Mouse (Mus musculus) hindlimb bud, embryonic 11.5 days (tissue): ENCODE data around the gene Wipi1.
A peak's percentile ranks its signal among the peaks of the same experiment; 100 is the strongest.
"Not testable (repeated sequence)": the region's sequence is repeated elsewhere in the genome, so short reads cannot be mapped to it uniquely, and the experiment has no call there.

ENCODE experiments used
- DNase-seq: peaks from one replicate; pipeline ENCODE4 v3.0.0-alpha.2; 2012; ENCODE audit warnings: low read depth, low spot score; ENCODE audit errors: extremely low spot score

Wipi1 gene

DNA sequence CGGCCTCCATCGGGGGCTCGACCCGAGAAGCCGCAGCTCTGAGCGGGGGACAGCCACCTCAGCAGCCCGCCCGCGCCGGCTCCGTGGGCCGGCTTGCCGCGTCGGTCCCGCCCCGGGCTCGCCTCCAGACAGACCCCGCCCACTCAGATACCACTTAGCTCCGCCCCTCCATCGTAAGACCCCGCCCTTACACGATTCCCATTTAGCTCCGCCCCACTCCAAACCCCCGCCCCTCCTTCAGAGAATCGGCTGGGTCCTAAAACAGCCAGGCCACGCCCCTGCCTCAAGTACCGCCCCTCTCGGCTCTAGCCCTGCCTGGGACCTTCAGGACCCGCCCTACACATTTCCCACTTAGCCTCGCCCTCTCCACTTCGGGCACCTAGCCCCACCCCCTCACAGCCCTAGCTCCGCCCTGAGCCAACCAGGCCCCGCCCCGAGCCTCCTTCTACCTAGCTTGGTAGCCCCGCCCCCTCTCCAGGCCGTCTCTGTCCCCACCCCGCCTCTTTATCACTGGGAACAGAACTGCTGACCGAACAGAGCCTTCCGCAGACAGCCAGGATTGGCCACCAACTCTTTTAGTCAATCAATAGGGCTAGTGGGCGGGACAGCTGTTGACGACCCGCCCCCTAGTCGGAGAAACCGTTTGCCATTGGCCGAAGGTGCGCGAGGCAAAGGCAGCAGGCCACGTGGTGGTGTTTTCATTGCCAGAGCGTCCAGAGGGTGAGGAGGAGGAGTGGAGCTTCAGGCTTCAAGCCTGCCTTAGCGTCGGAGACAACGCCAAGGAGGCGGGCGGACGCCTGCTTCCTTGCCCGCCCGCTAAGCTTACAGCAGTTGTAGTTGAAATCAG is at the start of gene Wipi1:
Wipi1 (minus strand) TSS at position 665 of the 847 bp plus-strand sequence.
- DNase-seq: peak; percentile 85

GRCm38 (mm10) chr11:109660526-109660925 is 48.8 kb upstream of the Wipi1 start:
- not testable (repeated sequence) for DNase-seq

DNA sequence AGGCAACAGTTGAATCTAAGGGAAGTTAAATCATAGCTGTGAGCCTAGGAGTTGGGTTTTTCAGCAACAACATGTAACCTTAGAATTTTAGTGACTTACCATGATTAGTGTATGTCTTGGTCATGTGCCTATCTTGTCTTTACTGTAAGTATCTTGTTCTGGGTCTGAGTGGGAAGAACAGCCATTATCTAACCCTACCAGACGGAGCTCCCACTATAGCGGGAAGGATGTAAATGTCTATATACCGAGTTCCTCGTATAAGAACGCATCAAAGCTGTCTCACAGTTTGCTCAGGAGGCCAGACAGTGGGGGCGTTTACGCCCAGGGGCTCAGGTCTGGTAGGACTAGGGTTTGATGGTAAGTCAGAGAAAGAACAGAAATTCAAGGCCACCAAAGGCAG is 44.5 kb upstream of the Wipi1 start:
- no peak for DNase-seq

GRCm38 (mm10) chr11:109654581-109654980 is 42.8 kb upstream of the Wipi1 start:
- no peak for DNase-seq

DNA sequence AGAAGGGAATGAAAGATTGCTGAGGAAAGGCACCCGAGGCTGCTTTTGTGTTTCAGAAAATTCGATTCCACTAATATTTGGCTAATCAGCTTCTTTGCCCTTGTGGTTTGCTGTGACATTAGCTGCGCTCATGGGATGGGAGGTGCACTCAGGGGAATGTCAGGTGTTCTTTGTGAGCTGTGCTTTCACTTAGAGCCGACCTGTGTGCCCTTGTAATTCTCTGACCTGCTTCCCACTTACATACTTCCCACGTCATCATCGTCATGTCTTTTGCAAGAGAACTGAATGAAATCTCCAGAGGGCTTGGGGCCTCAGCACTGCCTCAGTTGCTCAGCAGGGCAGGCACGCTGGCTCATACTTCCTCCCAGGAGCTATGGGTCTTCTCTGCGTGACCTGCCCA is 41.4 kb upstream of the Wipi1 start:
- no peak for DNase-seq

GRCm38 (mm10) chr11:109652505-109652904 is 40.7 kb upstream of the Wipi1 start:
- DNase-seq: no peak

DNA sequence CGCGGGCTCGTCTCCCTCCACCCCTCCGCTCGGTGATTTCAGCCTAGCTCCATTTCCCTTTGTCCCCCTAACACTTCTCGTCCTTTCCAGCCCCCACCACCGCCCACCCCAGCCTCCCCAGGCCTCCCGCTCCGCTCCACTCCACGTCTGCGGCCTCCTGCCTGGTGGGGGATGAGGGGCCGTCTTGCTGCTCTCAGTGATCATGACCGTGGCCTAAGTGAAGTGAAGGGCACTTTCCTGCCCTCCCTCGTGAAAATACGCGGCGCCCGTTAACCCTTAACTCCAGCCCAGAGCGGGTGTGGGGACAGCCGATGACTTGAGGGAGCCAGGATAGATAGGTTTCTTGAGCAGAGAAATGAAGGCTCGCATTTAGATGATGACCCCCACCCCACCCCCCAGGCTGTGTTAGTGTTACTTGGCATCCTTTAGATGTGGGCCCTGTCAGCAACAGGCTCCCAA is 39.8 kb upstream of the Wipi1 start:
- no peak for DNase-seq

GRCm38 (mm10) chr11:109650788-109651565 is 39.2 kb upstream of the Wipi1 start:
- DNase-seq: peak; percentile 70

GRCm38 (mm10) chr11:109649975-109650701 is 38.4 kb upstream of the Wipi1 start:
- no peak for DNase-seq

DNA sequence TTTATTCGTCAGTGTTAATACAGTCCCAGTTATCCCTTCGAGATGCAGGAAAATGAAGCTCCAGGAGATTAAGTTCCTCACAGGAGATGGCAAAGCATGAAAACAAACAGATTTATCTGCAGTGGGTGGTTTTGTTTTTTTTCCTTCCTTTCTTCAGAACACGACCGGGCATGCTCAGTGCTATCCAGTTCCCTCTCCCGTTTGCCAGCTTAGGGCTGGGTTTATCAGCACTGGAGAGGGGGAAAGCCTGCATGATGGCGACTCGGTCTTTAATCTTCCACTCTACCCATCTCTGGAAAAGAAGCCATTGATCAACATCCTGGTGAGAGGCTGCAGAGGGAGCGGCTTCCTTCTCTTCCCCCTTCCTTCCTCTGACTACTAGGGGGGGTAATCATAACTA is 37.4 kb upstream of the Wipi1 start, which contains the start of gene Prkar1a:
Prkar1a (plus strand) TSS at position 200 of the 400 bp plus-strand sequence.
- DNase-seq: no peak

DNA sequence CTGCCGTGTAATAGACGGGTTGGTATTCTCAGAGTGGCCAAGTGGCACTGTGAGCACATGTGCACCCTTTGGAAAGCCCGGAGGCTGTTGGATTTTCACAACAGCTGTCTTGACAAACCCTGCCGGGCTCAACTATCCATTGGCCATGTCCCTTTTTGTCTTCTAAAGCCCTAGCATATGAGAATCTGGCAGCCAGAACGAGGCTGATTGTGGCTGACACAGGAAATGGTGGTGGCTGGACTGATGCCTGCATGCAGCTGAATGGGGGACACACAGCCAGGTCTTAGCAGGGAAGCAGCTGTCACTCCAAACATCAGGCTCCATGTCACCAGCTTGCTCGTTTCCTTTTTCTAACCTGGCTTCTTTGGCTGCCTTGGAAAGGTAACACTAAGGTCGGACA is 36.7 kb upstream of the Wipi1 start:
- DNase-seq: no peak

DNA sequence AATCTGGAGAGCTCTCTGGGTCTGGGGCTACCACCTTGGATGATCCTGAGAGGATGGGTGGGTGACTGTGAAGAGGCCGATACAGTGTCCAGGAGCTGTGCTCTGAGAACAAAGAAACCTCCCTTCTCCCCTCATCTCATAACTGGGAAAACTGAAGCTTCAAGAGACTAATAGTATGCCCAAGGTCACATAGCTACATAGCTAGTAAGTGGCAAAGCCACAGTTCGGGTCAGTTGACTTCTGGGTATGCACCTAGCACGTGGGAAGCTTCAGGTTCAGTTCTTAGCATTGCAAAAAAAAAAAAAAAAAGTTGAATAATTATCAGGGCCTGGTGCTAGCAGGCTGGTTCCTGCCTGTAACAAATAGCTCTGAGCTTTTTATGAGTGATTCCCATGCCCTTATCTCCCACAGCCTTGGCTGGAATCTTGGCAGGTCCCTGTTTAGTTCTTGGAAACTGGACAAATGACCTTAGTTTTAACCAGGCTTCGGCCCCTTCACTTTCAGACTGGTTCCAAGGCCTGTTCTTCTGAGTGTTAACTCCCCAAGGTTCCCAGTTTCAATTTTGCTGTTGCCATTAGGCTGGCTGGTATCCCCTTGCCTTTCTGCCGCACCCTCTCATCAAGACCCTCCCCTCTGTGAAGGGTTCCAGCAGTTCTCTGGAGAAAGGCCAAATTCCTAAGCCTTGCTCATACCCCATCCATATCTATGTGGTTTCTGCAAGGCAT is 29.9 kb upstream of the Wipi1 start:
- DNase-seq: no peak

DNA sequence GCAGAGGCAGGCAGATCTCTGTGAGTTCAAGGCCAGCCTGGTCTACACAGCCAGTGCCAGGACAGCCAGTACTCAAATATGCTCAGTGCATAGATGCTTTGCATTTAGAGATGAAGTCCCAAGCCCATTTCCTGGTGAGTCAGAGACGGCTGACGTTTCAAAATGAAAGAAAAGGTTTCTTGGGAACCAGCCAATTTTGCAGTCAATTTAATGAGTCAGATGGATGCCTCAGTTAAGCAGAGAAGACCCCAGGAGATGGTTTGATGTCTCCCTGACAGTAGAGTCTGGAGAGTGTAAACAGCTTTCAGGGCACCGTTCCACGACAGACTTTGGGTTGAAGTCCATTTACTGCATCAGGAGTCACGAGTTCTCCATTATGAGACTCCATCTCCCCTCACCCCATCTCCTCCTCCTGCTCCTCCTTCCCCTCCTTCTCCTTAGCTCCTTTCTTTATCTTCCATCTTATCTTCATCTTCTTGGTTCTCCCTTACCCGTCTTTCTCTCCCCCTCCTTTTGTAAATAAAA is 24.2 kb upstream of the Wipi1 start:
- DNase-seq: no peak

DNA sequence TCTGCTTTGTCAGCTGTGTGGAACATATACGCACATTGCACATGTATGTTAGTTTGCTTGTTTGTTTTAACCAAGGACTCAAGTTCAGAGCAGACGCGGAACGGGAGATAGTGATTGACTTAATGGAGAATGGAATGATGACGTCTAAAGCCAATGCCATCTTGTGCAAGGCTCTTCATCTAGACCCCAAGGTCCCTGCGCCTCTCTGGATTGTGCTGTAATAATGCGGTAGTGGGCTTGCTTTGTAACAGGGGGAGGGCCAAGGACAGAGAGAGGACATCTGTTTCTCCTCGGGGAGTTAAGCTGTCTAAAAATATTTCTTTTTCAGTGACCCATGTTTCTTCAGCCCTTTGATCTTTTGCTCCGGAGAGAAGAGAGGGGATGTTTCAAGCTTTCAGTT is 23.2 kb upstream of the Wipi1 start:
- DNase-seq: no peak

GRCm38 (mm10) chr11:109629021-109629521 is 17.3 kb upstream of the Wipi1 start:
- no peak for DNase-seq

- no peak for DNase-seq
Observed at GRCm38 (mm10) chr11:109628099-109628498, 16.3 kb upstream of the Wipi1 start.

GRCm38 (mm10) chr11:109627648-109628047 is 15.9 kb upstream of the Wipi1 start:
- no peak for DNase-seq

- no peak for DNase-seq
Observed at GRCm38 (mm10) chr11:109623238-109623637, 11.5 kb upstream of the Wipi1 start.

GRCm38 (mm10) chr11:109622518-109623037 is 10.8 kb upstream of the Wipi1 start:
- no peak for DNase-seq

- no peak for DNase-seq
Observed at GRCm38 (mm10) chr11:109621183-109621582, 9.4 kb upstream of the Wipi1 start.
